Mouse (Mus musculus): ENCODE measurements around the gene Slc39a8.

The Slc39a8 gene

DNA sequence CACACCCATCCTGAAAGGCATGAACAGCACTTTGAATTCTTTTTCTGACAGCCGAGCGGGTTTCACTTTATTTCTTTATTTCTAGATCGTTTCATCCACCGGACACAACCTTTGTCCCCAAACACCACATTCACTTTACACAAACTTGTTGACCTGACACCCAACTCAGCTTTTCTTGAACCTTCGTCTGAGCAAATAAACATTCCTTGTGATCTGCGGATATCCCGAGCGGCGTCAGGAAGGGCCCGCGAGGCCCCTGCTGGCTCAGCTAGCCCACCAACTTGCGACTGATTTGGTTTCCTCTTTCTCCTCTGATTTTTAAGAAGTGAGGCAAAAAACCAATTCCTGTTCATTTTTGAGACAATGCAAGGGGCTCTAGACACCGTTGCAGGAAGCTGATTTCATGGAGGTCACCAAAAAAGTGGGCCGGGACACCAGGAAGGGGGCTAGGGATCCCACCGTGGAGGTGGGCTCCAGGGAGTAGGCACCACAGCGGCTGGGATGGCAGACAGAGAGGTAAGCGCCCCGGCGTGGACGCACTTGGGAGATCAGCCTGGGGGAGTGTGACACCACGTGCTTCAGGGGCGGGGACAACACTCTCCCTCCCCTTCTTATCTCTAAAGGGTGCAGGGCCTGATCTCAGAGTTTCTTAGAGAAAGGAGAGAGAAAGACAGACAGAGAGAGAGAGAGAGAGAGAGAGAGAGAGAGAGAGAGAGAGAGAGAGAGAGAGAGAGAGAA, at the start of gene Slc39a8:
Slc39a8 (plus strand) TSS at position 264 of the 738 bp plus-strand sequence.
- no peak for DNase-seq (ENCODE audit: low read depth, low spot score)

DNA sequence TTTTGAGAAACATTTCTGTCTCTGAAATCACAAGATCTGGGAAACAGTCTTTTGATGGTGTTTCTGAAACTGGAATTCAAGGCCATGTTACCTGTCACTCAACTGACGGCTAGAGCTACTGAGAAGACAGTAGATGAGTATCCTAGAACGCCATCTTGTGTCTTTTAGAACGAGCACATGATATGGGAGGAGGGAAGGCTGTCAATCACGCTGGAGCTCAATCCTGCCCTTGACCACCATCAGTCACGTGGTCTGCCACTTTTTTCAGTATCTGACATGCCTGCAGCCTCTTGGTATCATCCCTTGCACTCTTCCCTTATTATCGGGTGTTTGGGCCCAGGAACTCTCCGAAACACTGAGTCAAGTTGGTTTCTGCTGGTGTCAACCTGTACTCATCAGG, 40.0 kb upstream of the Slc39a8 start:
- no peak for DNase-seq (ENCODE audit: low read depth, low spot score)

DNA sequence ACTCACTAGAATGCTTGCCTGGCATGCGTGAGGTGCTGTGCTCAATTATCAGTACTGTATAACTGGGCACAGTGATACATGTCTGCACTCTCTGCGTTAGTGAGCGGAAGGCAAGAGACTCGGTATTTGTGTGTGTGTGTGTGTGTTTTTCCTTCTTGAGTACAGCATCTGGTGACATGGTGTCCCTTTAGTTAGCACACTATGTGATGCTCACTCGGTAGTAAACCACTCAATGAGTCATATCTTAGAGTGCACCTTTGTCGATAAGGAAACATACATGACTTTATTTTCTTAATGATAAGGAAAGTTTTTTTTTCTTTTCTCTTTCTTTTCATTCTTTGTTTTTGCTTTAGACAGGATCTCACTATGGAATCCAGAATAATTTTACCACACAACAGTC, 29.0 kb upstream of the Slc39a8 start:
- no peak for DNase-seq (ENCODE audit: low read depth, low spot score)

DNA sequence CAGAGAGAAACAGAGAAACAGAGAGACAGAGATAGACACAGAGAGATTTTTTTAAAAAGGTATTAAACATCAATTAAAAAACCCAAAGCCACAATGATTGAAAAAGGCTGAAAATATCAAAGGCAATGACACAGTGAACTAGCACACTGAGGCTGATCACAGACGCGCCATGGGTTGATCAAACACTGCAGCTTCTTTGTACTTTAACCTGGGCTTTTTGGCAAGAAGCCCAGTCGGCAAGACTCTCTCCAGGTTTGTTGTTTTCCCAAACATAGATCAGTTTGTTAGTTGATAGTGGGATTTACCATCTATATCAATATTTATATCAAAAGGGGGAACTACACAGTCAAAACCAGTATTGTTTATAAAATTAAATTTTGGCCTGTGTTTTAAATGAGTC, 26.8 kb upstream of the Slc39a8 start:
- no peak for DNase-seq (ENCODE audit: low read depth, low spot score)

DNA sequence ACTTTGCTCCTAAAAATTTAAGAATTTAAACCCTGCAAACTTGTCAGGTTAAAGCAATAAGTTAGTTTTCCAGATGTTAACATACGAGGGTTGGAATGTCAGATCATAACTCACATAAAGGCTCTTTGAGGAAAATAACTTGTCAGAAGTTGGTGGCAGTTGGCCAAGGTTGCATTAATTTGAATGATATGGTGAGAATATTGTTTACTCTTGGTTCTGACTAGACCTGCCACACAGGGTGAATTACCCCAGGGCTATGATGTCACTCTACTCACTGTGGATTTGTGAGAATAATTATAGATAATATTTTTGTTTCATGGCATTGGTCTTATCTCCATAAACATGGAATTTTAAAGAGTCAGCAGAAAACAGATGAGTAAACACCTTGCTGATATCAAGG, 26.4 kb upstream of the Slc39a8 start:
- no peak for DNase-seq (ENCODE audit: low read depth, low spot score)

DNA sequence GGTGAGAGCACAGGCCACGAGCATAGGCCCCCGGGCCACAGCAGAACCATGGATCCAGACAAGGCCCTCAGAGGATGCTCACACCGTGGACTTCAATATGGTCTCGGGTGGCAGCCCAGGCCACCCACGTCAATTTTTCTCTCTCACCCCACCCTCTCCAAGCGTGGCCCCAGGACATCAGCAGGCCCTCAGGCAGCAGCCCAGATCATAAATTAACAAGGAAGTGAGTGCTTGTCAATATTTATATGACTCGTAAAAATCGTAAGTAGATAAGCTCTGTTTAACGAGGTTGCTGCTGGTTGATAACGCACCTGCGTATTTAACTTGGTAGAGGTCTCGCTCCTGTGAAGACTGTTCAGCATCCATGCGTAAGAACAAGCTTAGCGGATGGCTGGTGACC, 10.4 kb upstream of the Slc39a8 start:
- no peak for DNase-seq (ENCODE audit: low read depth, low spot score)

DNA sequence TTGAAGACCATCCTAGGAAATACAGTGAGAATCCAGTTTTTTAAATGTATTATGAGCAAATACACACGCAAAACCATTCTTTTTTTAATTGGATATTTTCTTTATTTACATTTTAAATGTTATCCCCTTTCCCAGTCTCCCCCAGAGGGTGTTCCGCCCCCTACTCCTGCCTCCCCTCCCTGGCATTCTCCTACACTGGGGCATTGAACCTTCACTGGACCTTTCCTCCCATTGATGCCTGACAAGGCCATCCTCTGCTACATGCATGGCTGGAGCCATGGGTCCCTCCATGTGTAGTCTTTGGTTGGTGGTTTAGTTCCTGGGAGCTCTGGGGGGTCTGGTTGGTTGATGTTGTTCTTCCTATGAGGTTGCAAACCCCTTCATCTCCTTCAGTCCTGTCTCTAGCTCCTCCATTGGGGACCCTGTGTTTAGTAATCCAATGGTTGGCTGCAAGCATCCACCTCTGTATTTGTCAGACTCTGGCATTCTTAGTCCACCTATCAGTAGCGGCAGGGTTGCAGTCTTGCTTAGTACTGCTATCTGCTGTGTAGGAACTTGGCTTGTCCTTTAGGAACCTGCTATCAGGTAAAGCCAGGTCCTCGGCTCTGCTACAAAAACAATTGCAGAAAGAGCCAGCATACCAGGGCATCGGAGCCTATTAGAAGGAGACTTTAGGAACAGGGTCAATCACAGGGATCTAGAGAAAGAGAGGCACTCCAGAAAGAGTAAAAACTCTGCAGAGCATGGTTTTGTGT, 8.9 kb upstream of the Slc39a8 start:
- no peak for DNase-seq (ENCODE audit: low read depth, low spot score)

DNA sequence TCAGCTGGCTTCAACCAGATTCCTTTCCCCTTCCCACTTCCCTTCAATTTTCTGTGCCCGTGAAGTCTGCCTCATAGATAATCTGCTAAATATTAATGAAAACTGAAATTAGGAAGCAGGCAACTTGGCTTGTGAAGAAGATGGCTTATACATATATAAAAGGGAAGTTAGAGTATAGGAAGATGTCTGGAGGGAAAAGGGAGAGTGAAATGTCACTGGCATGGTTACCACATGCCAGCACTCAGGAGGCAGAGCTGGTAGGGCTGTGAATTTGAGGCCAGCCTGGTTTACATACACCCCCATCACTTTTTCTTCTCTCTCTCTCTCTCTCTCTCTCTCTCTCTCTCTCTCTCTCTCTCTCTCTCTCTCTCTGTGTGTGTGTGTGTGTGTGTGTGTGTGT, 8.0 kb upstream of the Slc39a8 start:
- DNase-seq (ENCODE audit: low read depth, low spot score): no peak

DNA sequence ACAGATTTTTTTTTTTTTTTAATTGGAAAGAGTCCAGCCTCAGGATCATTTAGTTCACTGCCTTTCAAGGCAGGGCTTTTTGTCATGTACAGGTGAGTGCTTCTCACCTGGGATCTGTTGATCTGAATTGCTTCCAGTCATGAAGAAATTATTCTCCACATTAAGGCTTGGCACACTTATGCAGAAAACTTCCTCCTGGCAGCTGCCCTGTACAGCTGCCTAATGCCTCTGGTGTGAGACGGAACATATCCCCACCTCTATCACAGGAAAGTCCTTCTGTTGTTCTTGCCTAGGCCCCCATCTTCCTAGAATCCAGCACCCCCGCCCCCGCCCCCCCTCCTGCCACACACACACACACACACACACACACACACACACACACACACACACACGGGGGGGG, 643 bp upstream of the Slc39a8 start:
- no peak for DNase-seq (ENCODE audit: low read depth, low spot score)

DNA sequence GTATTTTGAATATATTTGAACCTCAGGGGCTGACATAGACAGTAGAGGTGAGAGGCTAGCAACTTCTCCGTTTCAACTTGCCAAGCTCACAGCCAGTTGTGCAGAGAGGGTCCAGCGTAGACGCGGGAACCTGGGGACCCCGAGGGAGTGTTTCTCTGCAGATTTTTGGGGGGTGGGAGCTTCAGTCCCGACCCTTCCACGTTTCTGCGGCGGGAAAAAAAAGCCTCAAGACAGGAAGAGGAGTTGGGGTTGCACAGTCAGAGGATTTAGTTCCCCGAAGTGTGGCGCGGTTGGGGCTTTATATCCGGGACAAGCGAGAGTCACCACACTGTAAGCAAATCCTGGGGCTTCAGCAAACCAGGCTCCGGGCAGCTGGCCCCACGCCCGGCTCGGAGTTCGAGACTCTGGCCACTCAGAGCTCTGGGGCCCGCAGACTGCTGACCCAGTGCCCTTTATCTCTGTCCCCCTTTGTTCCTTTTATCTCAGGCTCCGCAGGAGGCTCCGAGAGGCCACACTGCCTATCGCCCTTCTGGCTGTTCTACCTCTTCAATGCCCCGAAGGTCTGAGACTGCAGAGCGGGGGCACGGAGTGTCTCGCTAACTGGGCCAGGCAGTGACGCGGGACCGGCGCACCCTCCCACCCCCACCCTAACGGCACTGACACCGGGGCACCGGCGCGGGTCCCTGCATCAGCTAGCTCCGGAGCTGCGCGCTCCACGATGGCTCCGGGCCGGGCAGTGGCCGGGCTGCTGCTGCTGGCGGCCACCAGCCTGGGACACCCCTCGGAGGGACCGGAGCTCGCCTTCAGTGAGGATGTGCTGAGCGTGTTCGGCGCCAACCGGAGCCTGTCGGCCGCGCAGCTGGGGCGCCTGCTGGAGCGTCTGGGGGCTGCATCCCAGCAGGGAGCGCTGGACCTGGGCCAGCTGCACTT, 940 bp downstream of the Slc39a8 start:
- DNase-seq (ENCODE audit: low read depth, low spot score): no peak

DNA sequence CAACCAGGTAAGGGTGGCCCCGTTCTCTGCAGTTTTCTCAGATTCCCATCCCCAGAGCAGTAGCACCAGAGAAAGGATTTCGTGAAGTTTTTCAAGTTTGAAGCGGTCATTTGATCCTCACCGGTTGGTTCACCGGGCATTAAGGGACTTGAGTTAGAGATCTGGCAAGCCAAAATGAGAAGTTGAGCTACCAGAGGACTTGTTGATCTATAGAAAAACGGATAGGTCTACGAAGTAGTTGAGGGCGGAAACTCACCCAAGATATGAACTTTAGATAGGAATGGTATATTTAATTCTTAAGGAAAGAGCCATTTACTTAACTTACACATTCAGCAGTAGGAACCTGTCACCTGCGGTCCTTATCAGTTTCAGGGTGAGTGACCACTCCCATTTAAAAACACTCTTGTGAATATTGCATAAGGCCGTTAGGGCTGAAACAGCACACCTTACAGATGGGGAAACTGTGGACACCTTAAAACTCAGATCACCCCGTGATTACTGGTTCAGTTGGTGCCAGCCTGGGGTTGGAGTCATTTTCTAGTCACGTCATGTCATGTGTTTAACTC, 1.7 kb downstream of the Slc39a8 start:
- DNase-seq (ENCODE audit: low read depth, low spot score): no peak

DNA sequence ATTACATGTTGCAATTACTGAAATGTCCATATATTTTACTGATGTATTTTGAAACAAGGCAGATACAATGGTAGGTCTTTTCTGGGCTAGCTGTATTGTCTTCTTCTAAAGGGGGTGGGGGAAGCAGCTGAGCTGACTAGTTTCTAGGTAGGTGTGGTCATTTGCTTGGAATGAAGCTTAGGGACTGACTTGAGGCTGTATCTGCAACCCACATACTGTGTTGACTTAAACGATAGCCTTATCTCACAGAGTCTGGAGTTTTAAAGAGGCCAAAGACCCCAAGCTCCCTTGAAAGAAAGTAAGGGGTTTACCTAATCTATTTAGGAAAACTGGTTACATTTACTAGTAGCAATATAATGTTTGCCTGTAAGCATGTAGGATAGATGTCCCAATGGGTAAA, 2.9 kb downstream of the Slc39a8 start:
- DNase-seq (ENCODE audit: low read depth, low spot score): no peak

DNA sequence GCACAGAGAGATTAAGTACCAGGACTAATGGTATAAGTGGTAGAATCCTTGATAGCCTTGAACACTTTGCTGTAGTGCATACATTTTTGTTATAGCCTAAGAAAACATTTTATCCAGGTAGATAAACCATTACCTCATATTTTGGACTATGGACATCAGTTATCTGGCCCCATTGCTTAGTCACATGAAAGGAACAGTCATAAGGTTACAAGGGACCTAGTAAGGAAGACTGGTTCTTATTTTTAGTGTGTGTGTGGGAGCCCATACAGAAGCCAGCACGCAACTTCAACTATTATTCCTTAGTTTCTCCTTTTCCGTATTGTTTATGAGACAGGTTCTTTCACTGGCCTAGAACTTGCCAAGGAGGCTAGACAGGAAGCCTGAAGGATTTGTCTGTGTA, 7.4 kb downstream of the Slc39a8 start:
- no peak for DNase-seq (ENCODE audit: low read depth, low spot score)

DNA sequence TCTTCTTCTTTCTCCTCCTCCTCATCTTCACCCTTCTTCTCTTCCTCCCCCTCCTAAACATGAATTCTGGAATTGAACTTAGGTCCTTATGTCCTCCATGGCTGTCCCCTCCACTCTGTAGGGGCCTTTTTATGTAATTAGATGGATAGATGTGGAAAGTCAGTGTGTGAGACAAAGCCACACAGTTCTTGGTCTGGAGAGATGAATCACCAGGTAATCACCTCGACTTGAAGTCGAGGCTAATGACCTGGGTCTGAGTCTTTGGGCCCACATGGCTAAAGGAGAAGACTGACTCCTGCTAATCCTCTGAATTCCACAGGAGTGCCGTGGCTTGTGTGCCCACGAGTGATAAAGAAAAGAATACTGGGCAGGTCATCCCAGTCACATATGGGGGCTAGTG, 7.8 kb downstream of the Slc39a8 start:
- no peak for DNase-seq (ENCODE audit: low read depth, low spot score)

DNA sequence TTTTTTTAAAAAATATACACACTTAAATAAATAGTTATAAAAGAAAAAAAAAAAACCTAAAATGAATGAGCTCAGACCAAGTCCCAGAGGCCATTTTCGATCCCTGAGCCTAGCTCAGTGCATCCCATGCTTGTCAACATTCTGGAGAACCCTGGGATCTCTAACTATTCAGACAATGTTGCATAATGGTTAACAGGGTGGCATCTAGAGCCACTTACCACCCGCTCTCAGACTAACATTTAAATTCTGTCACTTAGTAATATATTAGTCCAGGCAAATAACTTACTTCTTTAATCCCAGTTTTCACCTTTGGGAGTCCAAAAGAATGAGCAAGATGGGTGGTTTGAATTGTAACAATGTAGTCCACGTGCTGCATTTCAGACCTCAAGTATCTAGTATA, 9.9 kb downstream of the Slc39a8 start:
- DNase-seq (ENCODE audit: low read depth, low spot score): no peak

DNA sequence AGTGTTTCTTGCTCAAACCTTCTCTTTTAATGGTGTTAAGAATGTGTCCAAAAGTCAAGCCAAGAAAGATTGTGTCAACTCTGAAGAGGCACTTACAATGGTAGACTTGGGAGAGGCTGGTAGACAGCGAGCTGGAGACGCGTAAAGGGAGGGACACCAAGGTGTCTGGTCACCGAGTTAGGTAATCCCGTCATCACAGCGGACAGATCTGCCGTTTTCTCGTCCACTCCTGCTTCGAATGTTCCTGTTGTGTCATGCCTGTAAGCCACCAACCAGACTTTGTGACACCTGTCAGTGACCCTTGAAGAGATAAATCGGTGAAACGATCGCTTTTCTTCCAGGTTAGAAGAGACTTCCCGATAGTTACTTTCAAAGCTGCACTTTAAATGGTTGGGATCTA, 14.5 kb downstream of the Slc39a8 start:
- DNase-seq (ENCODE audit: low read depth, low spot score): no peak

DNA sequence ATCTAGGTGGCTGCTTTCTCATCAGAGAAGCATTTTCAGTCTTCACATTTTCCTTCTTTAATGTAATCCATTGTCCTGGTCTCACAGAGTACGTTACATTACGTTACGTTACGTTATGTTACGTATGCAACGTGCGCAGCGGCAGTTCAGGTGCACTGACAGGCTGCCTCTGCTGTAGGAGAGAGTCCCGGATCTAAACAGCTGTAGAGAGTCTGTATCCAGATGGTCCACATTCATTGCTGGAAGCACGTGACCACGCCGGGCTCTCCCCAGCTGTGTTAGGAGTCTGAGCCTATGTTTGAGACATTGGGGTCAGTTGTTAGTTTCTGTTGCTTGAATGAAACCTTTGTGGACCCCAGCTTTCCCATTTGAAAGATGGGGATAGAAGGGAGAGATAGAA, 15.1 kb downstream of the Slc39a8 start:
- no peak for DNase-seq (ENCODE audit: low read depth, low spot score)

DNA sequence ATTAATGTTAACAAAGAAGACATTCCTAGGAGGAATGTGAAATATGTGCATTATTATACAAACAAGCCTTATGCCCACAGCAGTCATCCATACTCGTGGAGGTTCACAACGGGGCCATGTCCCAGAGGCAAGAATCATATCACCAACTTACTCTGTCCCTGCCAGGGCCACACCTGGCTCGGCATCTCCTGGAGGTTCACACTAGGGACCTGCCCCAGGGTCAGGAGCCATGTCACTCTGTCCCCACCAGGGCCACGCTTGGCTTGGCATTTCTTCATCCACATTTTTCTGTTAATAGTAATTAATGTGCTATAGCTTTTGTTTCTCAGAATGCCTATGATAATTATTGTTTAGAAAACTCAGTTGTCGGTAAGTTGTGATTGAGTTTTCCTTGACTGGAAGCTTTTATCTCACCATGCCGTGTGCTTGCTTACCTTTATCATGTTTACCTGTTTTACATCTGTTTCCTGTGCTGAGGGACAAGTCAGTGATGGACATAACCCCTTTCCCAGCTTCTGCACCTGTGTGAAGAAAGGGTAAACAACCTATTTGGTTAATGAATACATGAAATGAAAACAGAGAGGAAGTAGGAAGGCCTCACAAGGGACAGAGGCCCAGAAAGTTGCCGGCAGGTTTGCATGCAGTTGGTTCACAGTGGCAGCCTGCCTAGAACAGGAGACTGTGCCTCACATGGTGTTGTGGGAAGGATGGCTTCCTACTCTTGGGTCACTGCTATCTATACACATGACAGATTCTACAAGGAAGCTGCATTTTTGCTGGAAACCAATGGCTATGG, 16.8 kb downstream of the Slc39a8 start:
- DNase-seq (ENCODE audit: low read depth, low spot score): no peak

DNA sequence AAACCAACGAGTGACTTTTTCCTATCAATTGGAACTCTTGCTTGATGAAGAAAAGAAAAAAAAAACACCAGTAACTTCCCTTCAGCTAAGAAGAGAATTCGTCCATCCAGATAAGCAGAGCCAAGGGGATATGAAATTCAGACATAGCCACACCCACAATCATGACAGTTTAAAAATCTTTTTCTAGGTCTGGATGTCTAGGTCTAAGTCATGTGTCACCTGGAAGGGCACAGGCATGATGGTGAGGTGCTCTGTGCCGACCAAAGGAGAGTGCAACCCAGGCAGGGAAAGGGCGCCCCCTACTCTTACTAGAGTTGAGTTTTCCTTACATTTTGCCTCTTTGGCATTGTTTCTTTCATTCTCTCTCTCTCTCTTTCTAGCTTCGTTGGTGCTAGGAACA, 18.1 kb downstream of the Slc39a8 start:
- DNase-seq (ENCODE audit: low read depth, low spot score): no peak

DNA sequence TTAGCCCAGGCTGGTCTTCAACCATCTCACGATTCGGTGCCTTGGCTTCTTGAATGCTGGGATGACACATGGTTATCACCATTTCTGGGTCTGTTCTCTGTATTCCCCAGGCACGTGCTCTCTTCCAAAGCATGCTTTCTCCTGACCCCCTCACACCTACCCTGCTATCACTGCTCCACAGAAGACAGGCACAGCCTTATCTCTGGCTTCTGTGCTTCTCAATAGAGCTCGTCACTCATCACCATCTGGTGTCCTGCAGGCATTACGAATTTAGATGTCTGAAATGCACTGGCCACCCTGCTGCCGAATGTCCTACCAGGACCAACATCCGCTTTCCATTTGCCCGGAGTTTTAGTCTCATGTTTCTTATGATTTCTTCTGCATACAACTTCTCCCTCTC, 18.6 kb downstream of the Slc39a8 start:
- no peak for DNase-seq (ENCODE audit: low read depth, low spot score)

DNA sequence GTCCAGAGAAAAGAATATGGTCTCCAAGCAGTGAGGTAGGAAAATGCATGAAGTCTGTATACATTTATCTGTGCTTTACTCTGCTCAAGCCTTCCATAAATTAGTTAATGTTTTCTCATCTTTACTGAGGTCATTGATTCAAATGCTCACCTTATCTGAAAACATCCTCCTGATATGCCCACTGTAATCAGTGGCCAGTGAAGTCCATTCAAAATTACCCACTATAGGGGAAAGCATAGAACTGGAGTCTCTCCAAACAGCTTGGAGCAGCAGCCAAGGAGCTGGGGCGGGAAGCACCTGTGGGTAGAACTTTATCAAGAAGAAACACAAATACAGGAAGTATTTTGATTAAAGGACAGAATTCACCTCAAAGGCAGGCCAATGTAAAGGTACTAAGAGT, 19.8 kb downstream of the Slc39a8 start:
- no peak for DNase-seq (ENCODE audit: low read depth, low spot score)
